Mouse (Mus musculus) common myeloid progenitor, adult 5-6 weeks (primary cell): ENCODE results near the gene Ucp1. TPM values are rescaled to one million over a fixed set of nuclear protein-coding genes. Genes with fewer than 3 reads are reported as not detected.
"Not testable (repeated sequence)": the region's sequence is repeated elsewhere in the genome, so short reads cannot be mapped to it uniquely, and the experiment has no call there.

Experiments
- ATAC-seq: replicated peaks from 2 replicates; pipeline ENCODE4 v1.8.0; 2016; ENCODE audit warnings: low read depth, mild to moderate bottlenecking, moderate TSS enrichment, inconsistent platforms; ENCODE audit not compliant: poor library complexity, severe bottlenecking
- total RNA-seq: library from RNA; stranded (forward); fragments of 200-1000, 187-1606 nt; gene quantifications from 2 replicates; pipeline ENCODE4 v1.2.3, GENCODE M21; 2017

Gene Ucp1
- total RNA-seq = not detected in 2 replicates

- ATAC-seq = peak; percentile 32; the same call in 1 of the 2 replicates
Measured at GRCm38 (mm10) chr8:83290176-83290575, at the start of gene Ucp1. Ucp1 (plus strand) TSS chr8:83290352.

- peak; percentile 87 for ATAC-seq
Measured at GRCm38 (mm10) chr8:83244151-83244550, 46.0 kb upstream of the Ucp1 start.

DNA sequence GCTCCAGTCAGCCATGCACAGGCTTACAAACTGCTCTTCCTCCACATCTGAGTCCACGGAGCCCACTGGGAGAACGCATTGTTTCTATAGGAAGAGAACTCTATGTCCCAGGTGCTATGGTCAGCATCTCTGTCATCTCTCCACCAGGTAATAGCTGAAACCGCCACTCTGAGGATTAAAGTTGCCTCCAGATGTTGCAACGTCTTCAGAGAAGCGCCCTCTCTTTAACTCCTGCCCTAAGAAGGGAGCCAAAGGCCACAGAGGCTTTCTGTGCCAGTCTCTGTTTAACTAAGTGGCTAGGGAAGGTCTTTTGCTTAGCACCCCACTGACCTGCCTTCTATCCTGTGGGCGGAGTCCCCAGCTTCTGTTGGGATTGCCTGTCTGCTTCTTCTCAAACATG is 39.3 kb upstream of the Ucp1 start:
- no peak for ATAC-seq

GRCm38 (mm10) chr8:83251362-83252246 is 38.5 kb upstream of the Ucp1 start:
- ATAC-seq = no peak

DNA sequence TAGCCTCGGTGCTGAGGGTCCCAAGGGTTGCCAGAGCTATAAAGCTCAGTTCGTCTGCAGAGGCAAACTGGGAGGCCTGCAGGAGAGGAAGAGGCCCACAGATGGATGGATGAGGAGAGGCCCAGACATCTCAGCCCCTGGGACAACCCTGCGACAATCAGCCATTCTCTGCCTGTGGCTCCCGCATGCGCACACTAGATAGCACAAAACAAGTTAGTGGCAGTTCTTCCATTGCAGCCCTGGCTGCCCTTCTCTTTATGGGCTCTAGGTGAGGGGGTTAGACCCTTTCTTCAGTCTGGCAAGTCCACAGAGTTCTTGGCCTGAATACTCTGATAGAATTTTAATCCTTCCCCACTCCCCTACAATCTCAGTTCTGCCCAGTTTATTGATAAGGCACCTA is 37.4 kb upstream of the Ucp1 start:
- 0 out of 2 replicates have a peak, but pooled peaks have one; percentile 17 for ATAC-seq

- ATAC-seq = no peak
Measured at GRCm38 (mm10) chr8:83257631-83258030, 32.5 kb upstream of the Ucp1 start.

DNA sequence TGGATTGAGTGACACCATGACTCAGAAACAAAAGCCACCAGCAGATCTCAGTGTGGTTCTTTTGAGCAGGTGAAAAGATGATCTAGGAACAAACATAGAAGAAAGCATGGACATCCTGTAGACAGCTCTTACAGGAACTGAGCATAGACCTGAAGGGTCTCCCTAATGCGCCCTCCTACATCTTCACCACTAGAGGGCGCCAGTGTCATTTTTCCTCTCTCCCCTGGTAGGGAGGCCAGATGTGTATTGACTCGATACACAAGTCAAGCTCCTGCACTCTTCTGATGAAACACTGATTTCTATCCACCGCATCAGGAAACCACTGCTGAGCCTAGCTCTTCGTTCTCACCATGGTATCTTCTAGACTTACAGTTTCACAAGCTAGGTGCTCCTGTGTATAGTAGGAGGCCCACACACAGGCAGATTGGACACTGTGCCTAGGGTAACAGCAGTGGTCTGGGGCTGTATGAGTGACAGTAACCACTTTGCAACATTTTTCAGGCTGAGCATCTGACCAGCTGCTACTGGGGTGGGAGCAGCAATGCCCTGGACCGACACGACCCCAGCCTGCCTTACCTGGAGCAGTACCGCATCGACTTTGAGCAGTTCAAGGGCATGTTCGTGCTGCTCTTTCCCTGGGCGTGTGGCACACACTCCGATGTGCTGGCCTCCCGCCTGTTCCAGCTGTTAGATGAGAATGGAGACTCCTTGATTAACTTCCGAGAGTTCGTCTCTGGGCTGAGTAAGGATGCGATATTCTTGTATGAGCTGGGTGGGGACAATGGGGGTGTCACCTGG is 29.5 kb upstream of the Ucp1 start:
- ATAC-seq = peak; percentile 96

DNA sequence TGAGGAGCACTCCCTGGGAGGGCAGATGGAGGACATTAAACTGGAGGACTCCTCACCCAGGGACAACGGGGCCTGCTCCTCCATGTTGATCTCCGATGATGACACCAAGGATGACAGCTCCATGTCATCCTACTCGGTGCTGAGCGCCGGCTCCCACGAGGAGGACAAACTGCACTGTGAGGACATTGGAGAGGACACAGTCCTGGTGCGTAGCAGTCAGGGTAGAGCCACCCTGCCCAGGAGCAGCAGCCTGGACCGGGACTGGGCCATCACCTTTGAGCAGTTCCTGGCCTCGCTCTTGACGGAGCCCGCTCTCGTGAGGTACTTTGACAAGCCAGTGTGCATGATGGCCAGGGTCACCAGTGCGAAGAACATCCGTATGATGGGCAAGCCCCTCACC is 19.0 kb upstream of the Ucp1 start:
- no peak for ATAC-seq

- ATAC-seq = no peak
Measured at GRCm38 (mm10) chr8:83272464-83272863, 17.7 kb upstream of the Ucp1 start.

DNA sequence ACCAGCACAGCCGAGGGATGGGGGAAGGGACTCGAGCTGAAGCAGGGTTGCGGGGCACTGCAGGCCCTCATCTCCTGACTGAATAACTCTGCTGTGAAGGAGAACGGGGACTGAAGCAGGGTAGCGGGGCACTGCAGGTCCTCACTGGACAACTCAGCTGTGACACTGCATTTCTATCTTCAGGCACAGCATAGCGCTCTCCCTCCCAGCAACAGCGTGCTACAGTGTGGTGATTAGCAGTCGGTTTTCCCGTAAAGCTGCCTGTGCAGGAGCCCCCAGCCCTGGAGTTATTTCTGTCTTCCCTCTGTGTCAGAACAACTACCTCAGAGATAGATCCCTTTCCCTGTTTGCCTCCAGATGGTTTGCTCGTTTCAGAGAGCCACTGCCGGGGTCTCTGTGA is 15.7 kb upstream of the Ucp1 start:
- ATAC-seq = peak; percentile 58; the same call in 1 of the 2 replicates

DNA sequence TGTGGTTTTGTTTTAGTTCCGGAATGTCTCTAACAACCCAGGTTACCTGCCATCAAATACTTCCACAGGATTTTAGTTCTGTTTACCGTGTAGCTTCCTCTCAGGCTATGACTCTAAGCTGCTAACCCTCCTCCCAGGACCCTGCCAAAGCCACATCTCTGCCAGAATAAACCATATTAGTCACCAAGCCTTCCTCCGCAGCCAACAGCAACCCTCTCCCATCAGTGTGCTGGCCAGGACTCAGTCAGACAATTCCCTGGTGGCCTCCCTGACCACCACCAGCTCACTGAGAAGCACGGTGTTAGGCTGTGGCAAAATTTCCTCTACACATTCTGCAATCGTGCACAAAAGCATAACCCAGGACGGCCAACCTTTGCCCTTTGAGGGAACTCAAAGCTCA is 11.7 kb upstream of the Ucp1 start:
- ATAC-seq = no peak

GRCm38 (mm10) chr8:83285391-83285790 is 4.8 kb upstream of the Ucp1 start:
- ATAC-seq = no peak

GRCm38 (mm10) chr8:83297375-83297774 is 7.2 kb downstream of the Ucp1 start:
- ATAC-seq = no peak

DNA sequence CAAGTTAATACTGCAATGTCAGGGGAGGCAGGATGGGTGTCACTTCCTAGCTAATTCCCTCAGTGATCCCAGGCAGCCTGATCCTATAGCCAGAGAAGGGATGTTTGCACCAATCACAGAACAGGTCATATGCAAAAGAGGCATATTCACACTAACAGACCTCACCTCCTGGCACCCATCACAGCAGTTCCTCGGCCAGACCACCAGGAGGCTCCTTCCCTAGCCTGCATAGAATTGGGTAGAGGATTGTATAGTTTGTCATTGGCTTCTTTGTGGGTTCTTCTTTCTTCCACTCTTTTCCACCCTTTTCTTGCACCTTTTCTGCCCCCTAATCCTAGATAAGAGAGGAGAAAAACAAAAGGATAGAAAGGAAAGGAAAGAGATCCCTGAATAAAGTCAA is 10.0 kb downstream of the Ucp1 start:
- peak; percentile 79 for ATAC-seq

DNA sequence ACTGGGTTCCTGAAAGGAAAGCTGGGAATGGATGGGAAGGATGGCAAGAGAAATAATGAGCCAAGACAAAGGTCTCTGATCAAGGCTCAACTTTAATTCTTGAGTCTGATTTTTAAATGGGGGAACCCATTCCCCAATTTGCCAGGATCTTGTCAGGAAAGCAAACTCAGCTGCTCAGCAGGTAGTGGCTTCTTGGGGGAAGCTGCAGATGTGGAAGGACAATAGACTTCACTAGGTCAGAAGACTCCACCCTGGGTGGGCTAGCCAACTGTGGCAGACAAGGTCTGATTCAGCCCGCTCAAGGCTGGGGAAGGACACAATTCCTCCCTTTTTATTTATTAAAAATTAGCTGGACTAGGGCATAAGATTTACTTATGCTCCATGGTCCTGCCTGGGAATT is 14.8 kb downstream of the Ucp1 start:
- ATAC-seq = no peak

DNA sequence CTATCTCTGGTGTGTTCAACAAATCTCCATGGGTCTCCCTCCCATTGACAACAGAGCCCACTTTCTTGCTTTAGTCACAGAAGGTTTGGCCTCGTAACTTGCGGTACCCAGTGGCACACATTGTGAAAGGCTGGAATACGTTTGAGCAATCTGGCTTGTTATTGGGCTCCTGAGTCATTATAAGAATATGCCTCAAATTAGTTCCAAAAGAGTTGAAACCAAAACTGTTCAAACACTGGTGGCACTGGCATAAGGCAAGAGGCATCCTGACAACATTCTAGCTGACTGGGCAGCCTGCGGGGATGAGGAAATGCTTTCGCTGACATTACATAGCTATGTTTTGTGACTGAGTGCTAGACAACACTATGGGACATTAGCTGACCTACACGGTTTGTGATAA is 19.7 kb downstream of the Ucp1 start:
- no peak for ATAC-seq

DNA sequence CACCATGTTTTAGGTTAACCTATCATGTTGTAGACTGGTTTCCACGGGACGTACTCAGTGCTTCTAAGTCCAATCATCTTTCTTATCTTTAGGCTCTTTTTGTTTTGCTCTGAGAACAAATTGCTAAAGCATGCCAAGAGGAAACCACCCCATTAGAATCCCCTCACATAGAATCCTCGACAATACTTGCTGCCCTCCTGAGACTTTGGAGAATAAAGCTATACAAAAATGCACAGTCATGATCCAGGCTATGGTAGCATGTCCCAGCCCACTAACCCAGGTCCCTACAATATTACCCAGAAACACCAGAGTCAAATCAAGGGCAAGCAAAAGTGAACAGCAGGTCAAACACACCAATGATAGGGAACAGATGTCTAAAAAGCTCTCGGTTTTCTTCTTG is 24.9 kb downstream of the Ucp1 start:
- ATAC-seq = not testable (repeated sequence)

- ATAC-seq = no peak
Measured at GRCm38 (mm10) chr8:83315691-83316090, 25.5 kb downstream of the Ucp1 start.

- no peak for ATAC-seq
Measured at GRCm38 (mm10) chr8:83320543-83320942, 30.4 kb downstream of the Ucp1 start.

- no peak for ATAC-seq
Measured at GRCm38 (mm10) chr8:83322374-83322773, 32.2 kb downstream of the Ucp1 start.

- peak; percentile 47; the same call in 1 of the 2 replicates for ATAC-seq
Measured at GRCm38 (mm10) chr8:83323056-83323455, 32.9 kb downstream of the Ucp1 start.
